Mouse (Mus musculus) liver, postnatal 0 days (tissue): Measurements from ENCODE around the gene Mapkbp1.
A peak's percentile ranks its signal among the peaks of the same experiment; 100 is the strongest.

Experiments used
- CTCF ChIP-seq: sonication (generic); IDR thresholded peaks from 2 replicates; pipeline ENCODE4 v1.5.1; 2016; ENCODE audit warnings: antibody characterized with exemption, low read depth
- EP300 ChIP-seq: IDR thresholded peaks from 2 replicates; pipeline ENCODE4 v1.6.1; 2016; ENCODE audit warnings: antibody characterized with exemption, low read depth, mild to moderate bottlenecking

DNA sequence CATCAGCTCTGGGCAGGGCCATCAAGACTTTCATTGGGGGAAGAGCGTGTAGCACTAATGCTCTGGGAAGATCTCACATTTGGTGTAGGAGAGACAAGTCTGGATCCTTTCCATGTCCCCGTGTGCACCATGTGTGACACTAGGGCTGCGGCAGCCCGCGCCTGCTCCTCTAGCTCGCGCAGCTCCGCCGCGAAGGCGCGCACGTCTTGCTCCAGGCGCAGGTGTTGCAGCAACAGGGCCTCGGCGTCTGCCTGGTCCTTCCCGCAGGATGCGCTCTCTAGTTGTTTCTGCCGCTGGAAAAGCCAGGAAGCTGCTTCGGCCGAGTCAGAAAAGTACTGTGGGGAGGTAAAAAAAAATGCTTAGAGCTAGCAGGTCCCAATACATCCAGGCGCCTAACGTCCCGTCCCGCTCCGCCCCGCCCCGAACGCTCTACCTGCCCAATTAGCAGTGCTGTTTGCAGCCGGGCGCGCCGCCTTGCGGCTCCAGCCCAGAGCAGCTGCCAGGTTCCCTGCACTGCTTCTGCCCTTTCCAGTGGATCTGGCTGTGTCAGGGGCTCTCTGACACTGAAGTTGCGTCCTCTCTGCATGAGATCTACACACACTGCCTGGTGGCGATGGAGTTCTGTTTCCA, 103.7 kb downstream of the Mapkbp1 start:
- TF ChIP-seq CTCF (peak; percentile 65), EP300 (no peak)
